Mouse (Mus musculus): ENCODE measurements around the gene Adck1. TPM values are rescaled to one million over a fixed set of nuclear protein-coding genes. Genes with fewer than 3 reads are reported as not detected.

Adck1 gene
- total and polyA plus RNA-seq, 3 experiments: 26.8 to 33.3 (median 29.4) TPM

- Histone ChIP-seq H3K79me2 (replicated peaks; ENCODE audit: control insufficient read depth, extremely low read depth, insufficient read depth, poor library complexity, severe bottlenecking) (no peaks in the 10 kb centered on the region), H3K4me3 (replicated peaks in 1 of 3; ENCODE audit: low read depth in 2 of 3, low read length in 2 of 3, poor library complexity in 1 of 3) (no peak overlapping the region), H3K9ac (ENCODE audit: insufficient read depth, low read depth) (no peak overlapping the region), H3K4me2 (ENCODE audit: insufficient read depth, low read depth, poor library complexity, severe bottlenecking) (no peak overlapping the region), H3K36me3 (replicated peaks in 1 of 2; ENCODE audit: control insufficient read depth in 1 of 2, insufficient read depth in 1 of 2, low read length in 1 of 2) (peaks cover 12 to 87% of the 10 kb centered on the region in 2 experiments), H3K9me3 (replicated peaks; ENCODE audit: low read length) (no peaks in the 10 kb centered on the region), H3K27ac (ENCODE audit: insufficient read depth, low read depth) (no peak overlapping the region), H3K4me1 (ENCODE audit: control insufficient read depth in 1 of 2, insufficient read depth in 2 of 2) (peaks cover 6 to 8% of the 10 kb centered on the region in 2 experiments; a peak in 2 of 4 replicates), H3K27me3 (replicated peaks) (no peaks in the 10 kb centered on the region)
- dilution Hi-C loops (cut with MboI; ENCODE audit: extremely low pct_ligation_motif_present, extremely low pct_unique_long_range_greater_than_20kb, low sequenced_read_pairs): no loop called here
- TF ChIP-seq IRF4 (IDR thresholded peaks at IDR 0.05; ENCODE audit: low read depth, low read length) (no peak), NRF1 (IDR thresholded peaks at IDR 0.05; ENCODE audit: low read depth, low read length) (no peak), JUN (IDR thresholded peaks at IDR 0.05; ENCODE audit: insufficient read depth, low read depth, low read length) (no peak), ZC3H11A (IDR thresholded peaks at IDR 0.05; ENCODE audit: low read depth, low read length) (no peak), MAZ (IDR thresholded peaks at IDR 0.05; ENCODE audit: low read depth, low read length) (no peak), MEF2A (IDR thresholded peaks at IDR 0.05; ENCODE audit: borderline replicate concordance, low read depth, low read length) (no peak), ZNF384 (IDR thresholded peaks at IDR 0.05; ENCODE audit: low read depth, low read length) (no peak), MXI1 (IDR thresholded peaks at IDR 0.05; ENCODE audit: low read depth, low read length) (no peak), EP300 (IDR thresholded peaks at IDR 0.05; ENCODE audit: low read length) (no peak), GABPA (IDR thresholded peaks at IDR 0.05; ENCODE audit: insufficient replicate concordance, low read depth, low read length) (no peak), POLR2A (IDR thresholded peaks at IDR 0.05; ENCODE audit: low read depth, low read length) (no peak), PAX5 (IDR thresholded peaks at IDR 0.05; ENCODE audit: low read length) (no peak), UBTF (IDR thresholded peaks at IDR 0.05; ENCODE audit: low read depth, low read length) (no peak), CHD2 (IDR thresholded peaks at IDR 0.05; ENCODE audit: low read length) (no peak), CHD1 (IDR thresholded peaks at IDR 0.05; ENCODE audit: low read depth, low read length) (no peak), SIN3A (IDR thresholded peaks at IDR 0.05; ENCODE audit: low read length) (no peak), USF2 (conservative IDR thresholded peaks at IDR 0.05; ENCODE audit: low read depth, low read length) (no peak), USF1 (IDR thresholded peaks at IDR 0.05; ENCODE audit: low read depth, low read length) (no peak), BHLHE40 (IDR thresholded peaks at IDR 0.05; ENCODE audit: low read depth, low read length) (no peak), KAT2A (IDR thresholded peaks at IDR 0.05; ENCODE audit: insufficient replicate concordance, low read length) (no peak)
- no peak for DNase-seq (ENCODE audit: extremely low read depth)
- in situ Hi-C loops (cut with MboI; ENCODE audit: low pct_ligation_motif_present, low pct_unique_long_range_greater_than_20kb, low sequenced_read_pairs): no loop called here
Measured at GRCm38 (mm10) chr12:88444040-88444439, 83.7 kb downstream of the Adck1 start.

- peaks cover 21 to 92% of the 10 kb centered on the region in 2 experiments for H3K36me3 ChIP-seq (replicated peaks in 1 of 2; ENCODE audit: control insufficient read depth in 1 of 2, insufficient read depth in 1 of 2, low read length in 1 of 2)
- TF ChIP-seq USF1 (IDR thresholded peaks at IDR 0.05; ENCODE audit: low read depth, low read length) (0 out of 2 replicates have a peak, but pooled peaks have one; percentile 15), CTCF (conservative IDR thresholded peaks at IDR 0.05 in 1 of 2, IDR thresholded peaks at IDR 0.05 in 1 of 2; ENCODE audit: low read depth in 2 of 2, low read length in 2 of 2) (no peak), NRF1 (IDR thresholded peaks at IDR 0.05; ENCODE audit: low read depth, low read length) (no peak), ETS1 (conservative IDR thresholded peaks at IDR 0.05; ENCODE audit: low read depth, low read length) (no peak), MXI1 (IDR thresholded peaks at IDR 0.05; ENCODE audit: low read depth, low read length) (no peak)
- no peak overlapping the region for H3K27ac ChIP-seq (ENCODE audit: insufficient read depth, low read depth)
- H3K4me3 ChIP-seq (replicated peaks in 1 of 3; ENCODE audit: low read depth in 2 of 3, low read length in 2 of 3, poor library complexity in 1 of 3): no peak overlapping the region
- H3K27me3 ChIP-seq (replicated peaks): no peaks in the 10 kb centered on the region
- peak; percentile 17 for DNase-seq (ENCODE audit: extremely low read depth)
- no peak overlapping the region for H3K9ac ChIP-seq (ENCODE audit: insufficient read depth, low read depth)
- in situ Hi-C loops (cut with MboI; ENCODE audit: low pct_ligation_motif_present, low pct_unique_long_range_greater_than_20kb, low sequenced_read_pairs): no loop called here
- H3K79me2 ChIP-seq (replicated peaks; ENCODE audit: control insufficient read depth, extremely low read depth, insufficient read depth, poor library complexity, severe bottlenecking): no peaks in the 10 kb centered on the region
- H3K9me3 ChIP-seq (replicated peaks; ENCODE audit: low read length): no peaks in the 10 kb centered on the region
- dilution Hi-C loops (cut with MboI; ENCODE audit: extremely low pct_ligation_motif_present, extremely low pct_unique_long_range_greater_than_20kb, low sequenced_read_pairs): no loop called here
- no peak overlapping the region for H3K4me2 ChIP-seq (ENCODE audit: insufficient read depth, low read depth, poor library complexity, severe bottlenecking)
- peaks cover 6 to 8% of the 10 kb centered on the region in 2 experiments; a peak in 2 of 4 replicates for H3K4me1 ChIP-seq (ENCODE audit: control insufficient read depth in 1 of 2, insufficient read depth in 2 of 2)
Measured at GRCm38 (mm10) chr12:88445471-88445870, 85.1 kb downstream of the Adck1 start.

Data from CH12.LX (cell line).